Mouse (Mus musculus) activated CD4-positive, CD25-positive, alpha-beta regulatory T cell (primary cell): ENCODE measurements around the gene Frs3. TPM values are rescaled to one million over a fixed set of nuclear protein-coding genes. Genes with fewer than 3 reads are reported as not detected.

Experiments used
- polyA plus RNA-seq, 2 experiments: library from polyadenylated mRNA; unstranded; fragments of 100-300 nt; shearing (Covaris generic); gene quantifications; one replicate each; pipeline ENCODE4 v1.2.1; 2017

The Frs3 gene
- polyA plus RNA-seq = 1 to 10 TPM in 1 of 2 experiments, under 1 TPM in 1; 0.67 to 2.3 TPM

DNA sequence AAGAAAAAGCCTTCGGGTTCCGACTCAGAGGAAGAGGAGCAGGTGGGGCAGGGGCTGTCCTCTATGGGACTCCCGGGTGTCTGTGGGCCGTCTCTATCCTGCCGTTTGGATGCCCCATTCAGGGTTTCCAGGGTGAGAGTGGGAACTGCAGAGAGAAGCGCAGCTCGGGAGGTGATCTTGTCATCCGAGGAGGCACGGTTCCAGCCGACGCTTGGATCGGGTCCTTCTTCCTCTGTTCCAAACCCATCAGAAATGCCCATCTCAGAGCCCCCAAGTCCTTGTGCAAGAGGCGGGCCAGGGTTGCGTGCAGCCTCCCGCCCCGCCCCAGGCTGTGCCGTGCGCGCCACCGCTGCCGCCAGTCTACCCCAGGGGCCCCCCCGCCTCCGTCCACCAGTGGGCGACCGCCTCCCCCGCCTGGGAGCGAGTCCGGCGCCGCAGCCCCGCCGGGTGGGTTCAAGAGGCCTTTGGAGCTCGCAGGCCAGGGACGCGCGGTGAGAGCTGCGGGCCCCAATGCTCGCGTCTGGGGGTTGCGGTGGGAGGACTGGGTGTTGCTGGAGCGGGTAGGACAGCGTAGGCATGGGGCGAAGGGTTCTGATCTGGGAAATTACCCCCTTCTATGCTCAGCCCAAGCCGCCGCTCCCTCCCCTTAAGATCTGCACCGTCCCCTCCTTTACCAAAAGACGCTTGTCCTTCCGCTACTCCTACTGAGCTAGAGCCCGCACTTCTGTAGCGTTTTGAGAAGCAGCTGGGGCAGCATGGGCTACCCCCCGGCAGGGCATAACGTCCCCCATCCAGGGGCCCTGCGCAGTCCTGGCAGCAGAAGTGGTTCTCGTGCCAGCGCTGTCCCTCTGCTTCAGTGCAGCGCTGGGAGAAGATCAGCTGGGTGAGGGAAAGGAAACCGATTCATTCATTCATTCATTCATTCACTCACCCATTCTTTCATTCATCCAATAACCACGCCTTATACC, at the start of gene Frs3:
Gene Frs3, plus strand, starts transcription at position 423 of the 968 bp plus-strand sequence.

DNA sequence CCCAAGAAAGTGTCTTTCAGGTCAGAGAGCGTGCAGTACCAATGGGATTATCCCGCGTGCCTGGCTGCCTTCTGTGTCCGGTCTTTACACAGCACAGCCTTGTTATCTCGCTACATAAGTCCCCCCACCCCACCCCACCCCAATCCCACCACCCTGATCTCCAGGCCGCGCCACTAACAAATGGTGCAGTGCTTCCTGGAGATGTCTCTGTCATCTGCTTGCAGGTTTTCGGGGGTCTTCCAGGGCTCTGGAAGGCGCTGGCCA, 554 bp upstream of the Frs3 start, which contains the start of gene Tomm6:
Gene Tomm6, minus strand, starts transcription at position 43 of the 264 bp plus-strand sequence.

GRCm38 (mm10) chr17:47694442-47694502, 5.4 kb downstream of the Frs3 start, which contains the start of gene Gm21981:
TSS of gene Gm21981 (minus strand) at chr17:47694455.

DNA sequence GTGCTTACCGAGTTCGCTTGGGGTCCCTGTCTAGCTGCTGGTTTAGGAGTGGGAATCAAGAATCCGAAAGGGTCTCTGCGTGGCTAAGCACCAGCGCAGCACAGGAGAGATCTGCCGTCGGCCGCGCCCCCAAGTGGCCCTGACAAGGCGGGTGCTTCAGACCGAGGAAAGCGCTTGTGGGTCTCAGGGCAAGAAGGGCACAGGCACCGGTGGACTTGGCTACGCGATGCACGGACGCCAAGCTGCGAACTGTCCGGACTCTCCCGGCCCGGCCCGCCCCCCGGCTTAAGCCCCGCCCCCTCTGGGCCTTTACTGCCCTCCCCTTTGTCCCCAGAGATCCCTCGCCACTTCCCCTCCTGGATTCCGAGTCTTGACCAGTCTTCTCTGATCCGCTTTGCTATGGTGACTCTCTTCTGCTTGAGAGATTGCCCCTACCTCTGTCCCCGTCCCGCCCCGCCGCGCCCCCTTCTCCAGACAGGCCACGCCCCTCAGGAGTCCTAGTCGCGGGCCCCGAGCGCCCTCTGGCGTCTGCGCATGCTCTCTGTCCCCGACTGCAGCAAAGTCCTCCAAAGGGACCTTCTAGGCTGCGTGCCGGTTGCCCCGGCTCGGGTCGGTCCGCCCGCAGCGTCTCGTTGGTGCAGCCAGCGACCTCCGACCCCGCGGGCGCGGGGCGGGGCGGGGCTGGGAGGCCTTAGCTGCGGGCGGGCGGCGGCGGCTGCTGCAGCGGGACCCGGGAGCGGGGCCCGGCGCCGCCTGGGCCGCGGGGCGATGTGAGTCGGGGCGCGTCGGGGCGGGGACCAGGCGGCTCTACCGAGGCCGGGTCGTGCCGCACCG, 5.9 kb downstream of the Frs3 start, which contains the start of gene Prickle4:
Gene Prickle4, minus strand, starts transcription at position 234 of the 834 bp plus-strand sequence.

DNA sequence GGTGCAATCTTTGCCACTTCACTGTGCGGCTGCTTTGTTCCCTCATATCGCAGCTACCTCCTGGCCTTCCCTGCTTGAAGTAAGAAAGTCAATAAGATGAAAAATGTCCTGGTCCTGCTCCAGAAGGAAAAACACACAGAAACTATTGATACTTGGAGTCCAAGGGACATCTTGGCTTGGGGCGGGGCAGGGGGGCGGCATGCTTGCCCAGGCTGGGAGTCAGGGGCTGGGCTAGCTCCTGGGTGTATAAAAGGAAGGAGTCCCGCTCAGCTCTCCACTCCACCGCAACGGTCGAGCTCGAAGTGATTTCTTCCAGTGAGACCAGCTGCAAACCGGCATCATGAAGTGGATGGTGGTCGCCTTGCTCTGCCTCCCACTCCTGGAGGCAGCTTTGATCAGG, 37.7 kb downstream of the Frs3 start, which contains the start of gene Pgc:
Gene Pgc, plus strand, starts transcription at position 277 of the 400 bp plus-strand sequence.

GRCm38 (mm10) chr17:47736856-47737255, 48.0 kb downstream of the Frs3 start, which contains the start of gene Tfeb:
TSS of gene Tfeb (plus strand) at chr17:47737030.

Other genes starting within 250 kb of the Frs3 start
- gene Taf8, start 186.7 kb upstream of the Frs3 start, polyA plus RNA-seq = 10 to 100 TPM; 47.3 to 53.6 TPM
- gene Ccnd3, start 184.0 kb upstream of the Frs3 start, polyA plus RNA-seq = 100 to 1,000 TPM; 323 to 337 TPM
- 10 to 100 TPM; 11.5 to 15.4 TPM for gene Bysl, start 77.5 kb upstream of the Frs3 start, polyA plus RNA-seq
- gene Med20, start 77.4 kb upstream of the Frs3 start, polyA plus RNA-seq = 10 to 100 TPM; 27.6 to 37.3 TPM
- 1 to 10 TPM; 1.7 to 2.2 TPM for gene Gm20517, start 77.4 kb upstream of the Frs3 start, polyA plus RNA-seq
- 1 to 10 TPM; 2.7 to 3.4 TPM for gene Usp49, start 58.3 kb upstream of the Frs3 start, polyA plus RNA-seq
- 100 to 1,000 TPM; 256 to 265 TPM for gene Tomm6, start 644 bp upstream of the Frs3 start, polyA plus RNA-seq
- gene Gm21981, start 5.4 kb downstream of the Frs3 start, polyA plus RNA-seq = under 1 TPM; 0.13 to 0.15 TPM
- not detected for gene Prickle4, start 5.7 kb downstream of the Frs3 start, polyA plus RNA-seq
- not detected for gene Pgc, start 37.8 kb downstream of the Frs3 start, polyA plus RNA-seq
- 10 to 100 TPM; 26.7 to 44.4 TPM for gene Tfeb, start 48.0 kb downstream of the Frs3 start, polyA plus RNA-seq
- gene Mdfi, start 145.7 kb downstream of the Frs3 start, polyA plus RNA-seq = under 1 TPM in 1 of 2 experiments, not detected in 1; 0.29 TPM
- gene Foxp4, start 235.6 kb downstream of the Frs3 start, polyA plus RNA-seq = 10 to 100 TPM; 27.8 to 33.6 TPM